Mouse (Mus musculus) liver (tissue): ENCODE data around the gene Nexmif.
"Not testable (repeated sequence)": the region's sequence is repeated elsewhere in the genome, so short reads cannot be mapped to it uniquely, and the experiment has no call there.

Experiments
- DNase-seq: peaks from one replicate; pipeline ENCODE4 v3.0.0-alpha.2; 2020; ENCODE audit warnings: mixed read lengths

Nexmif gene

GRCm38 (mm10) chrX:104200736-104201591 lies at the start of gene Nexmif:
Gene Nexmif (minus strand): TSS chrX:104201185.
- DNase-seq = peak; percentile 12

GRCm38 (mm10) chrX:104208701-104209100 lies 7.7 kb upstream of the Nexmif start:
- DNase-seq = peak; percentile 9

- DNase-seq = peak; percentile 2
These were observed 681 bp upstream of the Nexmif start for GRCm38 (mm10) chrX:104201592-104202139.

- no peak for DNase-seq
These were observed 623 bp downstream of the Nexmif start for GRCm38 (mm10) chrX:104200388-104200735.

GRCm38 (mm10) chrX:104199611-104200387 lies 1.2 kb downstream of the Nexmif start:
- DNase-seq = peak; percentile 35

- DNase-seq = no peak
These were observed 1.9 kb downstream of the Nexmif start for GRCm38 (mm10) chrX:104199070-104199469.

GRCm38 (mm10) chrX:104196561-104196960 lies 4.4 kb downstream of the Nexmif start:
- DNase-seq = no peak

- DNase-seq = peak; percentile 13
These were observed 21.7 kb downstream of the Nexmif start for GRCm38 (mm10) chrX:104179257-104179656.

- DNase-seq = no peak
These were observed 50.9 kb downstream of the Nexmif start for GRCm38 (mm10) chrX:104150072-104150471.

- DNase-seq = not testable (repeated sequence)
These were observed 85.7 kb downstream of the Nexmif start for GRCm38 (mm10) chrX:104115266-104115665.

GRCm38 (mm10) chrX:104114596-104114995 lies 86.4 kb downstream of the Nexmif start:
- no peak for DNase-seq

- DNase-seq = no peak
These were observed 146.1 kb downstream of the Nexmif start for GRCm38 (mm10) chrX:104054848-104055247.

- no peak for DNase-seq
These were observed 160.7 kb downstream of the Nexmif start for GRCm38 (mm10) chrX:104040276-104040675.

- no peak for DNase-seq
These were observed 167.1 kb downstream of the Nexmif start for GRCm38 (mm10) chrX:104033843-104034242.

GRCm38 (mm10) chrX:104032756-104033155 lies 168.2 kb downstream of the Nexmif start:
- peak; percentile 5 for DNase-seq
